Mouse (Mus musculus) embryonic facial prominence, embryonic 11.5 days (tissue): ENCODE results near the gene Chchd4. TPM values are rescaled to one million over a fixed set of nuclear protein-coding genes. Genes with fewer than 3 reads are reported as not detected.

Experiments
- ATAC-seq: fragments of 200-750 bp; cut with Nextera tagmentation; replicated peaks from 2 replicates; pipeline ENCODE4 v1.8.0; 2017; ENCODE audit warnings: low read depth; ENCODE audit not compliant: insufficient number of reproducible peaks, low FRiP score, low TSS enrichment
- DNase-seq: peaks from one replicate; pipeline ENCODE4 v3.0.0-alpha.2; 2015; ENCODE audit warnings: low spot score
- H3K27ac ChIP-seq: fragments of 300-500 bp; sonication (generic); replicated peaks from 2 replicates; pipeline ENCODE4 v1.5.1; 2014; ENCODE audit warnings: mild to moderate bottlenecking, low read depth, low read length, control low read depth
- H3K27me3 ChIP-seq: fragments of 300-500 bp; sonication (generic); 2 replicates; pipeline ENCODE4 v1.6.1; 2014; ENCODE audit warnings: mild to moderate bottlenecking, low read length, moderate library complexity, mixed read lengths; ENCODE audit not compliant: control insufficient read depth, insufficient read depth
- H3K36me3 ChIP-seq: fragments of 300-500 bp; sonication (generic); replicated peaks from 2 replicates; pipeline ENCODE4 v1.6.1; 2014; ENCODE audit warnings: low read depth, mild to moderate bottlenecking, low read length, moderate library complexity, mixed read lengths; ENCODE audit not compliant: control insufficient read depth, insufficient read depth
- H3K4me1 ChIP-seq: fragments of 300-500 bp; sonication (generic); 2 replicates; pipeline ENCODE4 v1.6.1; 2014; ENCODE audit warnings: low read length, mixed read lengths; ENCODE audit not compliant: control insufficient read depth, insufficient read depth
- H3K4me2 ChIP-seq: fragments of 300-500 bp; sonication (generic); 2 replicates; pipeline ENCODE4 v1.6.1; 2014; ENCODE audit warnings: low read depth, mild to moderate bottlenecking, control low read depth, low read length, moderate library complexity
- H3K4me3 ChIP-seq: fragments of 300-500 bp; sonication (generic); 2 replicates; pipeline ENCODE4 v1.5.1; 2014; ENCODE audit warnings: low read depth, low read length, control low read depth
- H3K9ac ChIP-seq: fragments of 300-500 bp; sonication (generic); replicated peaks from 2 replicates; pipeline ENCODE4 v1.6.1; 2014; ENCODE audit warnings: mild to moderate bottlenecking, control low read depth, low read length
- H3K9me3 ChIP-seq: fragments of 300-500 bp; sonication (generic); replicated peaks from 2 replicates; pipeline ENCODE4 v1.6.1; 2016; ENCODE audit warnings: mild to moderate bottlenecking, low read length, inconsistent platforms, mixed read lengths; ENCODE audit not compliant: control insufficient read depth
- WGBS: fragments of 180-500 bp; shearing (Covaris S2); extraction: QIAGEN DNeasy Blood & Tissue Kit; methylation state at CpG from one replicate; pipeline ENCODE4 v1.1.7; 2014; 5-methylcytosine and 5-hydroxymethylcytosine counted together
- polyA plus RNA-seq: library from polyadenylated mRNA; unstranded; fragments of >200 nt; fragmentation: Nextera tagmentation; extraction: Ambion mirVana; gene quantifications from 2 replicates; pipeline ENCODE4 v1.2.1, GENCODE M21; 2014

Chchd4 gene
- polyA plus RNA-seq: 25.7 and 28.4 TPM in 2 replicates

GRCm38 (mm10) chr6:91472868-91473804 lies at the start of gene Chchd4, which contains the start of gene Tmem43:
Gene Chchd4, minus strand, starts transcription at chr6:91473546.
Gene Tmem43, plus strand, starts transcription at chr6:91473703.
- Histone ChIP-seq H3K36me3 (no peaks in the 10 kb centered on the region), H3K9me3 (no peaks in the 10 kb centered on the region), H3K4me2 (peak within 1 kb of the TSS; percentile 70), H3K27me3 (no peaks in the 10 kb centered on the region), H3K27ac (peak within 1 kb of the TSS; percentile 75), H3K4me1 (no peaks in the 10 kb centered on the region), H3K4me3 (peak within 1 kb of the TSS; percentile 78), H3K9ac (peak within 1 kb of the TSS; percentile 84)
- DNase-seq (peak; percentile 100), ATAC-seq (peak; percentile 96)
- under 1% methylated on average over 74 of the region's 74 CpGs for WGBS

GRCm38 (mm10) chr6:91522816-91523215 lies 49.5 kb upstream of the Chchd4 start:
- H3K9ac ChIP-seq: no peak overlapping the region
- H3K27me3 ChIP-seq: no peaks in the 10 kb centered on the region
- ATAC-seq (no peak), DNase-seq (no peak)
- no peak overlapping the region for H3K27ac ChIP-seq
- H3K4me3 ChIP-seq: no peak overlapping the region
- no peaks in the 10 kb centered on the region for H3K9me3 ChIP-seq
- WGBS: 94% methylated on average over 5 of the region's 5 CpGs
- peaks cover 8% of the 10 kb centered on the region for H3K36me3 ChIP-seq
- no peak overlapping the region for H3K4me2 ChIP-seq
- H3K4me1 ChIP-seq: no peaks in the 10 kb centered on the region

GRCm38 (mm10) chr6:91518454-91519020 lies 45.2 kb upstream of the Chchd4 start:
- Histone ChIP-seq H3K9me3 (no peaks in the 10 kb centered on the region), H3K27ac (no peak overlapping the region), H3K4me2 (no peak overlapping the region), H3K36me3 (peaks cover 8% of the 10 kb centered on the region), H3K9ac (no peak overlapping the region), H3K4me3 (no peak overlapping the region), H3K4me1 (no peaks in the 10 kb centered on the region), H3K27me3 (no peaks in the 10 kb centered on the region)
- 93% methylated on average over 7 of the region's 7 CpGs for WGBS
- ATAC-seq (no peak), DNase-seq (no peak)

- peak within 1 kb of the TSS; percentile 68 for H3K4me2 ChIP-seq
- peak; percentile 98 for ATAC-seq
- H3K9me3 ChIP-seq: no peaks in the 10 kb centered on the region
- H3K9ac ChIP-seq: peak within 1 kb of the TSS; percentile 83
- no peaks in the 10 kb centered on the region for H3K27me3 ChIP-seq
- peak; percentile 98 for DNase-seq
- no peaks in the 10 kb centered on the region for H3K4me1 ChIP-seq
- H3K4me3 ChIP-seq: peak within 1 kb of the TSS; percentile 80
- H3K36me3 ChIP-seq: peaks cover 8% of the 10 kb centered on the region
- H3K27ac ChIP-seq: peak within 1 kb of the TSS; percentile 37; the same call in 1 of the 2 replicates
- WGBS: under 1% methylated on average over 80 of the region's 80 CpGs
Measured at GRCm38 (mm10) chr6:91515545-91516449, 42.5 kb upstream of the Chchd4 start, which contains the start of the genes Xpc and Lsm3. Gene Xpc, minus strand, starts transcription at chr6:91515888. Gene Lsm3, plus strand, starts transcription at chr6:91515928.

GRCm38 (mm10) chr6:91514737-91515362 lies 41.5 kb upstream of the Chchd4 start:
- no peaks in the 10 kb centered on the region for H3K27me3 ChIP-seq
- no peak for ATAC-seq
- H3K9ac ChIP-seq: peak overlapping the region; percentile 80
- no peaks in the 10 kb centered on the region for H3K9me3 ChIP-seq
- H3K4me1 ChIP-seq: no peaks in the 10 kb centered on the region
- 31% methylated on average over 10 of the region's 10 CpGs for WGBS
- peak overlapping the region; percentile 68 for H3K4me2 ChIP-seq
- peak; percentile 42 for DNase-seq
- peak overlapping the region; percentile 80 for H3K4me3 ChIP-seq
- peaks cover 2% of the 10 kb centered on the region for H3K36me3 ChIP-seq
- no peak overlapping the region for H3K27ac ChIP-seq

- ATAC-seq (no peak), DNase-seq (no peak)
- Histone ChIP-seq H3K9me3 (no peaks in the 10 kb centered on the region), H3K9ac (no peak overlapping the region), H3K4me2 (no peak overlapping the region), H3K27me3 (no peaks in the 10 kb centered on the region), H3K4me3 (no peak overlapping the region), H3K36me3 (no peaks in the 10 kb centered on the region; the same call in 1 of the 2 replicates), H3K4me1 (no peaks in the 10 kb centered on the region), H3K27ac (no peak overlapping the region)
Measured at GRCm38 (mm10) chr6:91514135-91514534, 40.8 kb upstream of the Chchd4 start.

GRCm38 (mm10) chr6:91510211-91510610 lies 36.9 kb upstream of the Chchd4 start:
- Histone ChIP-seq H3K4me2 (no peak overlapping the region), H3K36me3 (no peaks in the 10 kb centered on the region; the same call in none of the 2 replicates), H3K9ac (no peak overlapping the region), H3K27me3 (no peaks in the 10 kb centered on the region), H3K4me1 (no peaks in the 10 kb centered on the region), H3K27ac (no peak overlapping the region), H3K4me3 (no peak overlapping the region), H3K9me3 (no peaks in the 10 kb centered on the region)
- ATAC-seq (no peak), DNase-seq (no peak)
- WGBS: 83% methylated on average over 10 of the region's 10 CpGs
